Mouse (Mus musculus) MN1 (cell line): ENCODE measurements around the gene Mroh2a.

Experiments
- DNase-seq: peaks from one replicate; pipeline ENCODE4 v3.0.0-alpha.2; 2016; ENCODE audit warnings: low spot score

Gene Mroh2a

DNA sequence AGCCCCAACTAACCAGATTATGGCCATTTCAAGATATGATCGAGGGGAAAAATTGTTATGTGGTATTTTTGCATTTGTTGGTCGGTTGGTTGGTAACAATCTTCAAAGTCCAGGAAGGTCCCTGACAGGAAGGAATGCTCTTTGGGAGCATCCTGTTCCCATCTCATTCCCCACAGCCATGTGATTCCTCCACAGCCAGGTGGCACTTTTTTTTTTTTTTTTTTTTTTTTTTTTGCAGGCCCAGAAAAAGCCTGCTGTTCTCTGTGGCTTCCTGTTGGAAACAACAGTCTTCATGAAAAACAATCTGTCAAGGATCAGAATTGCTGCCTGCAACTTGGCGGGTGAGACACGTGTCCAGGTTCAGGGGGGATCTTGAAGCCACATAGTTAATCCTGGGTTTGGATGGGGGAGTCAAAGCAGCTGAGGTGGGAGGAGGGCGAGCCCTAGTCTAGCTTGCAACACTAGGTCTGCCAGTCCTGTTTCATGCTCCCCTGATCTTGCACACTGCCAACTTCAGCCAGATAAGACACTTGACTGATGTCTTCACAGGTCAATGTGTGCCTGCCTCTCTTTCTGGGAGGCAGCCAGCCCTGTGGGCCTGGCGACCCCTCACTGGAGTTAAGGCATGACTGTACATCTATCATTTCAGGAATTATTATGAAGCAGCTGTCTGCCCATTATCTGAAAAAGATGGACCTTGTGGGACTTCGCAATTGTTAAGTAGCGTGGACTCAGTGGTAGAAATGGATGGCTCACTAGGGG, 32.3 kb downstream of the Mroh2a start:
- no peak for DNase-seq

DNA sequence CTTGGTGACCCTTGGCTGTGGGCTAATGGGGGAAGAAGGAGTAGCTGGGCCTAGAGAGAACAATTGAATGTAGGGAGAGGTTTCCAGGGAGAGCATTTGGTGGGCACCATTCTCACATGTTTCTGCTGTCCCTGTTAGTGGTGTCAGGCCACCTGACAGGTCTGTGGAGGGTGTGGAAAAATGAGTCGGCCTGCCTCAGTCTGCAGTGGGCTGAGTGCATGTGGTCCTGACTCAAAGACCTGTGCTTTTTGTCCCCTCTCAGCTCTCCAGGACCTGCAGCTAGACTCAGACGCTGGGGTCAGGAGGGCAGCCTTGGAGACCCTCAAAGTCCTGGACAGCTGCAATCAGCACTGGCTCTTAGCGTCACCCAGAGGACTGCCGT, 32.8 kb downstream of the Mroh2a start:
- no peak for DNase-seq

DNA sequence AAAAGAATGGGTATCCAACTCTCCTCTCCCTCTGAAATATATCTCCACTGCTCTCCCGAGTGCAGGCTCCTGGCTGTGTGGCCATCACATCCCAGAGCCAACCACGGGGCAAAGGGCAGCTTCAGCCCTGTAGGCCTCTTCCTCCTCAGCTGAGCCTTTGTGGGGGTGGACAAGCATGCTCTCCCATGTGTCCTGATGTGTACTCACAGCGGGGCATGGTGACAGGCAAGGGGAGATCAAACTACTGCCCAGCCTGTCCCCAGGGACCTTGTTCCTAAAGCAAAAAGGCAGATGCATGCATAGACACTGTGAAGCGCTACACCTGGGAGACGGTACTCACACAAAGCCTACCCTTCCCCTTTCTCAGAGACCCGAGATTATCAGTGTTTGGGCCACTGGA, 33.3 kb downstream of the Mroh2a start:
- DNase-seq, result peak; percentile 77

DNA sequence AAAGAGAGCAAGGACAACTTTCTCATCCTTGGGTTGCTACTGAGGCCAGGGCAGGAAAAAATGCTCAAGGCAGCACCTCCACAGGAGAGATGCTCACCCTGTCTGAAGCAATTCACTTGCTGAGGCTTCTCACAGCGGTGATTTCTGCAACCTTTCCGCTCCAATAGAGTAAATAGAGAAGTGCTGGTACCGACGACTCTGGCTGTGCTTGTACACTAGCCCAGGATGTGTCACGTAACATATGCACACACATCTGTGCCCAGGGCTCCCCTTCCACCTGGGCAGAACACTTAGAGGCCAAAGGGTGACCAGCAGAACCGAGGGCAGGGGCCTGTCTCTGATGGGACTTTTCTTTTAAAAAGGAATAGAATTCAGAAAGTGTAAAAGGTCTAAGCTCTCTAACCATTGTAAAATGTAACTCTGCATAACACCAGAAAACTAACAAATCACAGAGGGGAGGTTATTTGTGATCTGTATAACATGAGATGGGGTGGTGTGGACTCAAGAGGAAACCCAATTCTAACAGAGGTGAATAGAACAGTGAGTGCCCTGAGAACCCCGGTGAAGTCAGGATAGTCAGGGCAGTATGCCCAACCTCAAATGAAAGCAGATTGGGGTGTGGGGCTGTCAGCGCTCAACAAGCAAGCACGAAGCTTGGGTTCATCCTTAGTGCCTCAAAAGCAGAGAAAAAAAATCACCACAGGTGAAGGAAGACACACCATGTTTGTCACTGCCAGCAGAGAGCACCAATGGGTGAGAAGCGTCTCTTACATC, 34.0 kb downstream of the Mroh2a start:
- DNase-seq, result no peak

DNA sequence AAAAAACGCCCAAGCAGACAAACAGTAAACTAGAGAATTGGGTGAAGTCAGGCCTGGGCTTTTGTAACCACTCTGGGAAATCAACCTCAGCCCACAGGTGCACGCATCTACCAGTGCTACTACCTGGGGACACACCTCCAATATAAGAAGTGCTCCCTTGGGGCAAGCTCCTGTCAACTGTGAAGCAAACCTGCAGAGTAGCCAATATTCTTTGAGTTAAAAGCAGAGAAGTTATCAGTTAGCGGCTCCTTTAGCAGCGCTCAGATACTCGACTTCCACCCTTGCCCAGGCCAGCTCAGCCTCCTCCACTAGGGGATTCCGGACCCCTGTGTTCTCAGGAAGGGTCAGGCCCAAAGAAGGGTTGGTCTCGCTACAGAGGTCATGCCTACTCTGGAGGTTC, 34.9 kb downstream of the Mroh2a start:
- DNase-seq, result no peak

DNA sequence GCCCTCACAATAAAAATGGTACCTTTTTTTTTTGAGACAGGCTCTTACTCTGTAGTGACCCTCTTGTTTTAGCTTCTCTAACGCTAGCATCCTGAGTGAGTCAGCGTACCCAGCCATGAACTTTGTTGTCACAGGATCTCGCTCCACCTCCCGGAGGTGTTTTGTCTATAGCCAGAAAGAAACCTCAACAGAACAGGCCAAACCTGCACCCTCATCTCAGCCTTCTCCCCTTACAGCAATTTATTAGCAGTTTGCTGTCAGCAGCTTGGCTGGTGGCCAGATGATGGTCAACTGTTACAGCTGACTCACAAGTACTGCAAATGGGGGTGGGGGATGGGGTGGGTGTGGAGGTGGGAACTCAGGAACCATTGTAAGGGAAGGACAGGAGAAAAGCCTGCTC, 35.5 kb downstream of the Mroh2a start:
- DNase-seq, result peak; percentile 96

DNA sequence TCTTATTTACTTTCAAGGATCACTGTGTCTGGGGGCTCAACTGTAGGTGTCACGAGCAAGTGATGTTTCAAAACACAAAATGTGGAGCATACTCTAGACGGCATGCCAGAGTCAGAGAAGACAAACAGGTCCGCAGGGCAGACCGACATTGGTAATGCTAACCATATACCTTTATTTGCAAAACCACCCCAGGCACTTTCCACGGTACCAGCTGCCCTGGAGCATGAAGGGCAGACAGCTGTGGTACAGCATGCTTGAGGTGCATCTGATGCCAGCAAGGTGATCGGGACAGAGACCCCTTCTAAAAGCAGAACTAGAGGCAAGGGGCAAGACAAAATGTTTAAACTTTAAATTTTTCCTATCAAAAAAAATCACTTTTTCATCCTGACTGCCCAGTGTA, 36.2 kb downstream of the Mroh2a start:
- DNase-seq, result no peak

DNA sequence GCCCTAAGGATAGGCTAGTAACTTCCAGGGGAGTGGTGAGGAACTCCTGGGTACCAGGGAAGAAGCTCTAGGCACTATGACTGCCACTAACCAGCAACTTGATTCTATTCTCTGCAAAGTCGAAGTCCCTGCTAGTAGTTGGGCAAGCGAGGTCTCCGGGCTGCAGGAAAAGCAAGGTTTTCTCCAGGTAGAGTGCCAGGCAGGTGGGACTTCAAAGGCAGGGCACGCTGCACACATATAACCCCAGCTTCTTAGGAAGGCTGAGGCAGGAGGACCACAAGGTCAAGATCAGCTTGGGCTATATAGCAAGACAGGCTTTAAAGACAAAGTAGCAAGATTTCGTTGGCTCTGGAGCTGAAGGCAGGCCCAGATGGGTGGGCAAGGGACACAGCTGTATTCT, 37.0 kb downstream of the Mroh2a start:
- no peak for DNase-seq

DNA sequence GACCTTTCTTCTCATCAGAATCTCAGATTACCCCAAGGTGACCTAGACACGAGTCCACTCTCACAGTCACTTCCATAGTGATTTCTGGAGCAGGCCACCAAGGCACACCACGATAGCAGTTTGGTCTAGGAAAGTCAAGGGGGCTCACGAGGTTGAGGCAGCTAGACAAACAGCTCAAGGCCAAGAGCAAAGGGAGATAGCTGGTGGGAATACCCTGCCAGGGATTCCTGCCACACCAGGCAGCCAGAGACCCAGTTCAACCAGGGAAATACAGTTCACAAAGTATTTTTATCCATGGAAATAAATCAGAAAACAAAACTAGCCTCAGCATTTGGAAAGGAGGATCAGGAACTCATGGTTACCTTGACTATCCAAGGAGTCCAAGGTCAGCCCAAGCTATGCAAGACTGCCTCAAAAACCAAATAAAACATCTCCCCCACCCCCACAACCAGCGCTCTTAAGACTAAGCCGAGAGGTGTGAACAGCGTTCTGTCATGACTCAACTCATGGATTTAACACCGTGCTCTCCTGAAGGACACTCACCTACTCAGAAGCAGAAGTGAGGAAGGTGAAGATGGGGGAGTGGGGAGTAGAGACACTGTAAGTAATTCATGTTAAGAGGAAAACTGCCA, 37.6 kb downstream of the Mroh2a start:
- DNase-seq, result no peak

DNA sequence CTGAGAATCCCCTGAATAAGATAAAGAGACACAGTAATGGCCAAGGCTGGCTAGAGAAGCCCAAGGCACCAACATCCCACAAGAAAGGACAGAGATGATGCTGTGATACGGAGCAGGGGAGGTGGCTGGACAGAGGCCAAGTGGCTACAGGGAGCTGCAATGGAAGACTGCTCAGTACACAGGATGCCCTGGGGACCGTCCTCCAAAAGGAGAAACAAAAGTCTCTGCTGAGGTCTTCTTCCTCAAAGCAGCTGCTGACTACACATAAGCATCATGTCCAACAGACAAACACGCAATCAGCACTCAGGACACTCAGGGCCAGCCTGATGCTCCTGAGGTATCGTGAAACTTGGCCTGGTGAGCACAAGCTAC, 38.1 kb downstream of the Mroh2a start:
- DNase-seq, result peak; percentile 87

DNA sequence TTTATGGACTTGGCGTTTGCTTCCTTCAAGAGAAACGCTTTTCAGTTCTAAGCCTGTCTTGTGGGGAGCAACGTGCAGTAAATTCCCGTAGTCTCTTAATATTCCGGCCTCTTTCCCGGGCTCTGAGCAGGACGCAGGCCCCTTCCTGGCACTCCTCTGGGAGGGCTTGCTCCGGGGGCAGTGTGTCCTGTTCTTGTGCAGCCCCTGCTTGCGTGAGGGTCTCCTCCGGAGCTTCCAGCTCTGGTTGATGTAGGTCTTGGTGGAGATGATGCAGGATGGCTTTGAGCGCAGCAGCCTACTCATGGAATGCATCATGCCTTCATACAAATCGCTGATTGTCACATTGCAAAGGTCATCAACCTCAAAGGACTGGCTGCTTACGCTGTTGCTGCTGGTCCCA, 39.3 kb downstream of the Mroh2a start:
- no peak for DNase-seq

DNA sequence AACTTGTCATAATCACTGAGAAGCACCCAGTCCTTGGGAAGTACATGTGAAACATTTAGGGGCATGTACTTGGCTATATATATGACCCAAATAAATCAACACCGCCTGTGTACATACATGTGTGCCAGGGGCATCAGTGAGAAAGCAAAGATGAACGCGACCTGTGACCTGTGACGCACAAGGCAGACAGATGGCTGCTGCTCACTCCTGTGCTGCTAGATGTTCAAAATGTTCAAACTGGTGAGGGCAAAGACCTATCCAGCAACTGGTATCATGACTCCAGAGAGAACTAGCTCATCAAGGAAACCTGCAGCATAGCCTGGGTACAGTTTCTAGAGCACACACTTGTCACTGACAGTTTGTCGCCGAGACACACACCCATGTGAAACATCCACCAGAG, 40.7 kb downstream of the Mroh2a start:
- DNase-seq, result no peak

DNA sequence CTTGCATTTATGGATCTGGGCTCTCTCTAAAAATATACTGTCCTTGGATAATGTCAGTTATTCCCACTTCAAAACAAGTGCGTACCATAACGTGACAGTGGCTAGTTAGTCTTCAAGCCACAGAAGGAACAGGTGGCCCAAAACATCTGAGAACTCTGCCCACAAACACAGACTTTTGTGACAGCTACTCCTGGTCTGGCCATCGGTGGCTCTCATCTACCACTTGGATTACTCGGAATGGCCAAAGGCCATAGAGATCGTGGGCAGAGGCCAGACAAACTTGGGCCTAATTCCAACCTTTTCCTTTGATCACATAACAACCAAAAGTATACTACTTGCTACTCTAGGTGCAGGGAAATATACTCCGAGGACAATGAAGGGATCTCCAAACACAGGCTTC, 41.3 kb downstream of the Mroh2a start:
- DNase-seq, result no peak

DNA sequence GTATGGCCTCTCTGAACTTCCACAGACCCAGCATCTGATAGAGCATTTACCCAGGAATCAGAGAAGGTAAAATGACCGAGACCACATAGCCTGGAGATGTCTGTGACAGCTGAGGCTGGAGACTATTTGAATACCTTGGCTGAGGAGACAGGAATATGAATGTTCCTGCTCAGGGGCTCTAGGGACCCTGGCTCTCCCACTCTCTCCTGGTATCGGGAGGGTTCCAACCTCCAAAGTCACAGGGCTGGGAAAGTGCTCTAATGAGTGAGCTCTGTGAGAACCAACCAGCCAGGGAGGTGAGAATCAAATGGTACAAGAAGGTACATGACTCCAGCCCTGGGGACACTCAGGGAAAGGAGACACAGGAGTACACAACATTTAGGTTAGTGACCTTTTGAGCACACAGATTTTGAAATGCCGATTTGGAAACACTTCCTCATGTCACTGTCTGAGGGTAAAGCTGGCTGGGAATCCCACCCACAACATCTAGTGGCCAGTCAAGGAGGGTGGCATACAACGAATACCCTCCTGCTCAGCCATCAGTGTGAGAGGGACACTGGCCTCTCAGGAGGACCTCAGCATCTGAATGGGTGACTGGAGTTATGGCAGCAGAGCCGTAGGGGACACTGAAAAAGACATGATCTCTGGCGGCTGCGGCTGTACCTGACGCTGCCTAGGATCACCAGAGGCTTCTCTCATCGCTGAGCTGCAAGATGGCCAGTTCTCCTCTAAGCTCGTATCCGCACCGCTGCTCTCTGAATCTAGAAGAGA, 42.9 kb downstream of the Mroh2a start:
- DNase-seq, result no peak

DNA sequence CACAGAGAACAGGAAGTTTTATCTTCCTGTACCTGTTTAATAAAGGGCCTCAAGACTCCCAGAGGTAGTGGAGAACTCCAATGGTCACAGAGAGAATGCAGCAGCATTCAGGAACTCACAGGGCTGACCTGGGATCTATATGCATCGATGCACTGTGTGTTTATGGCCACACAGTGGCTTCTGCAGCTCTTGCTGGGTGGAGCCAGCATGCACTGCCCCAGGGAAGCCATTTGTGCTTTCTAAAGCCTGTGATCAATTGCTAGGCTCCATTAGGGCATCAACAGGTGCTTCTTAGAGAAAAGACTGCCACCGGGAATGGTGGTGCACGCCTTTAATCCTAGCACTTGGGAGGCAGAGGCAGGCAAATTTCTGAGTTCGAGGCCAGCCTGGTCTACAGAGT, 46.1 kb downstream of the Mroh2a start:
- no peak for DNase-seq

DNA sequence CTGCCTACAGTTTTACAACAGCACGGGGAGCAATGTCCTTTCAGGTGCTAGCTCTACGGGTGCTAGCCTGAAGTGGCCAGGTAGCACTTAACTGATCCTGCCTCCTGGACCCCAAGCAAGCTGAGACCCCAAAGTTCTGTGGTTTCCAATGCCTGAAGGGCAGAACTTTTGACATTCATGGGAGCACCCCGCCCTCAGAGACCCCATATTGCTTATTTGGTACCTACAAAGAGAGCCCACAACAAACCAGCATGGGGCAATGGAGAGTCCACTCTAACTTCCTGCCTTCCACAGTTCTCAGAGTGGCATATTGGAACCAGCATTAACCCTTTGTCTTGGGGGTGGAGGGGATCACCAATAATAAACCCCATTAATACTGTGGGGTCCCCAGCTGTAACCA, 46.5 kb downstream of the Mroh2a start:
- DNase-seq, result no peak

DNA sequence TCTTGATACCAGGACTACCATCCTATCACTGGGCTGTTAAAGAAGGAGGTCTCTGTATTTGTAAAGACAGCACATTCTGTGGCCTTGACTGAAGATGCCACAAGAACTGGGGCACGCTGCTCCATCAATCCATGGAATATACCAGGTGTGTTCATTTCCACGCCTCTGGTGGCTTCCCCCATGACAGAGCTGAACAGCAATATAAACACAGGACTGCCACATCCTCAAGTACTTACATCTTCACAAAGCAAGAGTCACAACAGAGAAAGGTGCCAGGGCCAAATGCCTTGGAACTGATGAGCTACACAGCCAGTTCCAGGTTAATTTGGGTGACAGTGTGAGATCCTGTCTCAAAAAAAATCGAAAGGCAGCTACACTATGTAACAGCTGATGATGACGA, 47.0 kb downstream of the Mroh2a start:
- DNase-seq, result no peak

DNA sequence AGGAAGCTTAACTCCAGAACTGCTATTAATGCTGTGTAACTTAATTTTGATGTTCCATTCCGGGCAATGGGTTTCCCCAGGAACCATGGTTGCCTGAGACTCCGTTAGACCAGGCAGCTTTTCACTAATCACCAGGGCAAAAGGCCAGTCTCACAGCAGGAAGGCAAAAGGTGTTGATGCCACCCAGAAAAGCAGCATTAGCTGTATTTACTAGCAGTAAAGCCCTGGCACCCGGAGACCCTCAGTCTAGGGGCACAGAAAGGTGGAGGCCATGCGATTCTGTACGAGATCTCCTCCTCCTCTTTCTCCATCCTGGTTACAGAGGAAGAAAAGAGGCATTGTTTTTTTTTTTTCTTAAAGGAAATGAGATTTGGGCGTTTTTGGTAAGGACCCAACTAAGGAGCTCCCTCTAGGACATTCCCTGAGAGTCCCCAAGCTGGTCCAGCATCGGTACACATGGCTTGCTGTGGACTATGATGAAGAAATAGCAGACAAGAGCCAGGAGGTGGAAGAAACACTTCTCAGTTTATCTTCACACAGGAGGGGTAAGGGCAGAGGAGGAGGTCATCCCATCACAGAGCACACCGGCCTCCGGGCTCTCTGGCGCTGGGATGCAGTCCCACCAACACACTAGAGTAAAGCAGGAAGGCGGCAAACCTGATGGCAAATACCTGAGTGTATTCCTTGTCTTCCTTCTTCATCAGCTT, 47.7 kb downstream of the Mroh2a start:
- DNase-seq, result no peak

DNA sequence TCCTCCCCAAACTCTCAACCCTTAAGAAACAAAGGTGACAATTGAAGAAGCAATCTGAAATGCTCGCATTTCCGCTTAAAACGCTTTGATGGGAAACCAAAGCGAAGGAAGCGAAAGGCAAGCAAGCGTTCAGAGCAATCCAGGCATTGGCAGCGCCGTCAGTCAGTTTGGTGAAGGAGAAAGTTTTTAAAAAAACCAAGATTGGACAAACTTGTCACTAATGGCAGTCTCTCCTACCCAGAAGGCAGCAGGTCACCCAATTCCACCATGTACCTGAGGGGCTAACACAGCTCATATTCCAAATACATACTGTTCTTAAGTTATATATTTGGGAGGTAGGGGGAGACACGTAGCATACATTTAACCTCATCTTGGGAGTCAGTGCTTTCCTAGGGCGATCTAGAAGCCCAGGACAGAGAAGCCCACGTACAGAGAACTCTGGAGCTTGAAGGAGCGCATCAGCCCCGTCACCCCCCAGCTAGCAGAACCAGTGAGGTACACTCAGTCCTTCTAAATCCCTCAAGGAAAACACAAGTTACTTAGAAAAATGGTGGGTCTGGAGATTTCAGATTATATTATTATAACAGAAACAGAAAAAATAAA, 48.4 kb downstream of the Mroh2a start:
- DNase-seq, result no peak

DNA sequence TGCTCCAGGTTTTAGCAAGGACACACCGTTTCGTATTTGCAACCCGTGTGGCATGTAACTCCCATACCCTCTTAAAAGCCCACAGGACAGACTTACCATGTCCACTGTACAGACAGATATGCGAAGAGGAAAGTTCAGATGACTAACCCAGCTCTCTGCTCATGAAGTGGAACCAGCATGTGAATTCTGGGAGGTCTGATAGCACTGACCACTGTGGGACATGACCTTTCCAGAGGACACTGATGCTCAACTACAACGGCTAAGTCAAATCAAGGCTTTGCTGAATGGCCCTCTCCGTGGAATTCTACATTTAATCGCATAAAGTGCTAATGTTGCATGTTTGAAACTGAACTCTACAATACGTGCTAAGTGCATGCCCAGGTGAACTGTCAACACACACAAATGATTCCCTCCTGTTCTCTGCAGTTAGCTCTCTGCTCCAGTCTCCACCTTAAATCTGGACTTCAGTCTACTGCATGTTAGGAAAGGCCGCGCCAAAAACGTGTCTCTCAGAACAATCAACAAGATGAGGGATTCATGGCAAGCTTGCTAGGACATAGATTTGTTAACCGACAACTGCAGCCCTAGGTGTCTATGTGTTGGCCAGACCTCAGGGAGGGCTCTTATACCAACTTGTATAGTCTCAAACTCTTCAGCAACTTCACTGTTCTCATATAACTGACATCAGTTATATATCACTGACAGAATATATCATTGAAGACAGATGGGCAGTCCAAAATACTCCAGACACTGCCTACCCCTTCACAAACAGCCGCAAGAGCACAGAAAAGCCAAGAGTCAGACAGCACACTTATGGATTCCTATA, 49.1 kb downstream of the Mroh2a start:
- no peak for DNase-seq
